Mouse (Mus musculus) cerebellum, postnatal 25 days (tissue): ENCODE measurements at regions not wholly inside any gene's neighbourhood (a gene's known extent, or its start where the extent isn't known, plus 50 kb on each side); places are given as distances from the start of the nearest gene placed in this dataset.

Experiments
- DNase-seq, 2 experiments: peaks; one replicate each; pipeline ENCODE4 v3.0.0; 2021; ENCODE audit warnings: mixed read lengths in 2 of 2

GRCm38 (mm10) chr17:87202958-87203720, 62.6 kb downstream of the Mcfd2 start:
- DNase-seq, result no peak

GRCm38 (mm10) chr17:87202490-87202889, 63.2 kb downstream of the Mcfd2 start:
- no peak for DNase-seq

- DNase-seq, result peak; percentile 57 to 76
These were observed 65.0 kb downstream of the Mcfd2 start for GRCm38 (mm10) chr17:87200721-87201242.

GRCm38 (mm10) chr17:87200134-87200533, 65.6 kb downstream of the Mcfd2 start:
- DNase-seq, result no peak

- DNase-seq, result no peak
These were observed 66.6 kb downstream of the Mcfd2 start for GRCm38 (mm10) chr17:87199134-87199533.

GRCm38 (mm10) chr17:87197434-87197833, 68.3 kb downstream of the Mcfd2 start:
- no peak for DNase-seq

- DNase-seq, result no peak
These were observed 71.1 kb downstream of the Mcfd2 start for GRCm38 (mm10) chr17:87194639-87195038.

- no peak for DNase-seq
These were observed 72.3 kb downstream of the Mcfd2 start for GRCm38 (mm10) chr17:87193482-87193881.

- DNase-seq, result no peak
These were observed 76.1 kb downstream of the Mcfd2 start for GRCm38 (mm10) chr17:87189670-87190069.
